Mouse (Mus musculus) spleen, adult 18-20 months (tissue): ENCODE results near the gene Rbm5.

Experiments
- DNase-seq, 2 experiments: peaks; one replicate each; pipeline ENCODE4 v3.0.0; 2022; ENCODE audit warnings: mixed read lengths in 2 of 2

Gene Rbm5

DNA sequence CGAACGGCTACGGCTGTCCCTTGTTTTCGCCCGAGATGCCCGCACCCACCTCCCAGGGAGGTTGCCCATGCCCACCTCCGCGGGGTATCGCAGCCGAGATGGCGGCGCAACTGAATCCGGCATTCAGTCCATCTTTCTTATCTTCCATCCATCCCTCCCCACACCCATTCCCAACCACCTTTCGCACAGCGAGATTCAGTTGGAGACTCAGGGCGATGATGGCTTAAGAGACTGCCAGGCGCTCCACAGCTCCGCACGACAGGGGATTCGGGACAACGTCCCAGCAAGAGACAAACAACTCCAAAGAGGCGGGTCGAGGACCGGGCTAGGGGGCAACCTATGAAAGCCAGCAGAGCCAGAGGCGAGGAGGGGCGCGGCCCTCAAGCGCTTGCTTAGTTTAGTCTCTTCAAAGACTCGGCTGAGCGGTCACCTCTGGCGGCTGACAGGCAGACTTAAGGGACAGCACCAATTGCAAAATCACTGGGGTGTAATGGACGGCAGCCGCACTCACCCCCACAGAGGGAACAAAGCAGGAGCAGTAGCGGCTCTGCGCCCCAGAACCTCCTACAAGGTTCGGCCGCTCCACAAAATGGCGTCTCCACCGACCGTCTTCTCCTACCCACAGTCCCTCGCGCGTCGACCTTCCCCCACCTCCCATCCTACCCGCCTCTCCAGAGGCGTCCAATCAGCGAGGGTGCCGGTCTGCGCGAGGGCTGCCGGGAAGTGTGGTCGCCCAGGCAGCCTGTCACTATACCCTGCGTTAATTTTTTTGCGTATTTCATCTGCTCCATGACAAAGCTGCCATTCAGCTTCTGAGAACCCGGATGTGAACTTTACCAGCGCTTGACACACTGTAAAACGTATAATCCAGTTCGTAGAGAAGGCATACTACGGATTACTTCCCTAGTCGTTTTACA, at the start of gene Rbm5:
TSS of gene Rbm5 (minus strand) at position 623 of the 917 bp plus-strand sequence.
- peak; percentile 83 to 89 for DNase-seq

- DNase-seq: no peak
Observed at GRCm38 (mm10) chr9:107812132-107812531, 41.3 kb upstream of the Rbm5 start.

- DNase-seq: no peak
Observed at GRCm38 (mm10) chr9:107810985-107811384, 40.2 kb upstream of the Rbm5 start.

- no peak for DNase-seq
Observed at GRCm38 (mm10) chr9:107791714-107792113, 20.9 kb upstream of the Rbm5 start.

DNA sequence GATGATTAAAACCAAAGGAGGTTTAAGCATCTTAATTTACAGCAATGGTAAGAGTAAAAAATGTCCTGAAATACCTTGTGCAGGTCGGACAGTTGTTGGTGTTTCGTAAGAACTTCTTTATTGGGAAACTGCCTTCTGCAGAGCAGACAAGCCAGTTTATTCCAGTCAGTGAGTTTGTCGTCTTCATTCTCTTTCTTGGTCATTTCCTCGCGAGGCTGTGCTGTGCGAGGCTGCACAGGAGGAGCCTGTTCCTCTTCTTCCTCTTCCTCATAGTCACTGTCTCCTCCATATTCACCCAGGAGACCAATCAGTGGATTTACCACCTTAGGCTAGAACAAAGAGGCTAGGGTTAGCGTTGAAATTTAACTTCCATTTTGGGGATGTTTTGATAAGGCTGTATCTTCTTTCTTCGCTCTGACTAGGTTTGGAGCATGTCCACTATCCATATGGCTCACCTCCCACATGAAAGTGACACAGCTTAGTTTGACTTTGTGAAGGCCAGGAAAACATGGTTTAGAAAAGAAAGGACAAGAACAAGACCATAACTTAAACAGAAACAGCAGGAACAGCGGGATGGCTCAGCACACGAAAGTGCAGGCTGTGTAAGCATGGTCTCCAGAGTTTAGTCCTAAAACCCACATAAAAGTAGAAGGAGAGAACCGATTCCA, 11.9 kb upstream of the Rbm5 start:
- DNase-seq: no peak

GRCm38 (mm10) chr9:107776809-107777208, 6.0 kb upstream of the Rbm5 start:
- no peak for DNase-seq

DNA sequence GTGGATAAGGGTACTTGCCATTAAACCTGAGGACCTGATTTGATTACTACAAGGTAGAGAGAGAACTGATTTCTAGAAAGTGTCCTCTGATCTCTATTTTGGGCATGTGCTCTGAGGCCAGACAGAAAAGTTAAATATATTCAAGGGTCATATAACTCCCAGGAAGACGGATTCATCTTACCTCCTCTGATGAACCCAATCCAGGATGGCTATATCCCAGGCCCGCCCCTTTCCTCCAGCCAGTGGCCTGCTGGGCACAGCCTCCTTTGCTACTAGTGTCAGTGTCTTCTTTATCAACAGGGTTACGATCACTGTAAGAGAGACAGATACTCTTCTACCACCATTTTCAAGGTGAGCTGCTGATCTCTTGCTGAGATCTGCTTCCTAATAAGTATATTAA, 3.6 kb upstream of the Rbm5 start:
- no peak for DNase-seq

DNA sequence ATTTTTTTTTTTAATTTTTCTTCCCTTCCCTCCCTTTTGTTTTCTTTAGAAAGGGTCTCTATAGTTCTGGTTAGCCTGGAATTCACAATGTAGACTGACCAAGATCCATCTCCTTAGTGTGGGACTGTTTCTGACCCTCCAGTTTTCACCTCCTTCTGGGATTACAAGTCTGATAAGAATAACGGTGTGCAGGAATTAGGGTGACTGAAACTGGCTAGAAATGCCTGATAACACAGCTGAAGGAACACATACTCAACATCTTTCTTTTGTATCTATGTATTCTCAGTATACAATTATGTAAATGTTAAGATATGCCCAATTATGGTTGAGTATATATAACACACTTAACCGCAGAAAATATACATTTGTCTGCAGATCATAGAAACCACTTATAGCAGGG, 986 bp upstream of the Rbm5 start:
- no peak for DNase-seq

DNA sequence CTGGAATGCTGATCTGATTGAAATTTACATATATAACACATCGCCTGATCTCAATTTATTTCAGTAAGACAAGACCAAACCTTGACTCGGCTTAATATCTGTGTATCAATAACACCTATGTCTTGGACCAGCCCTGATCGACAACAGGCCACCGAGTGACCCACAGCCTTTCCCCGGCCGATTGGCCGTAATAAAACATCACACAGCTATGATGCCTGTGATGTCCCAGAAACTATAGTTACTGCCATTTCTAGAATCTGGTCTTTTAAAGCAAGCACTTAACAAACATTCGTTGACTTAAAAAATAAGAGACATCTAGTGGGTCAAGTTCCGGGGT, 791 bp downstream of the Rbm5 start:
- peak in 1 of 2 experiments; percentile 11 for DNase-seq

DNA sequence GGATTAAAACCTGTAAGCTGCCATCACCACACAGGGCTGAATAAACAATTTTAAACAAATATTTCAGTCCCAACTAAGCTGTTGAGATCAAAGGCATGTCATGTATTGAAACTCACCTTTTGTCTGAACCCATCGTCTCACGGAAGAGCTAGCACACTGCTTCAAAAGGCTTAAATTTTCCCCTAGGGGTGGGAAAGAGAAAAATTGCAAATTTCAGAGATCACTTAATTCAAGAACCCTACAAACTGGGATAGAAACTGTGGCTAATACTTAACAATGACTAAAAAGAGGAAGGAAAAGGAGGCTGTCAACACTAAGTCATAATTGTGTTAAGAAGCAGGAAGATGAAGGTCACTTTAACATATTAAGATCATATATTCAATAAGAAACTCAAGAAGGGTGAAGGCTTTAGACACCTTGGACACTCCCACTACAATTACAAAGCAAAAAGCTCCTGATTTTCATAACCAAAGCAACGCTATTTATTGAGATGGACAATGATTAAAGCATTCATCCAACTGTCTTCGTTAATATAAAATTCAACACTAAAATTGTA, 1.3 kb downstream of the Rbm5 start:
- no peak for DNase-seq

DNA sequence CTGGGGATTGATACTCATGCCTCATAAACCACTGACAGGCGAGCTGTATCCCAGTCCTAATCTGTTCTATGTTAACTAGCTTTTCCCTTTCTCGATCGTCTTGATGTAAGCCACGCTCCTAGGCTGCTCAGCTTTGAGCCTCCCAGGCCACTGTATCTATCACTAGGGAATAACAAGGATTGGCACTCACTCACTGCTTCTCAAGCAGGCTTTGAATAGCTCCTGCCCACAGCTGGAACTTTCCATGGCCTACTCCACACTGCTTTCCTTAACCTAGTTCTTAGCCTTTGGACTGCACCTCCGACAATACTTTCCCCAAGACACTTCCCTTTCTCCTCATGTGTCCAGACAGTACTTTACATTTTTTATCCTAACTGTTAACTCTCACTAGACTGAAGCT, 1.9 kb downstream of the Rbm5 start:
- DNase-seq: no peak

GRCm38 (mm10) chr9:107759593-107759992, 11.2 kb downstream of the Rbm5 start:
- DNase-seq: no peak

GRCm38 (mm10) chr9:107750378-107750777, 20.4 kb downstream of the Rbm5 start:
- DNase-seq: no peak

DNA sequence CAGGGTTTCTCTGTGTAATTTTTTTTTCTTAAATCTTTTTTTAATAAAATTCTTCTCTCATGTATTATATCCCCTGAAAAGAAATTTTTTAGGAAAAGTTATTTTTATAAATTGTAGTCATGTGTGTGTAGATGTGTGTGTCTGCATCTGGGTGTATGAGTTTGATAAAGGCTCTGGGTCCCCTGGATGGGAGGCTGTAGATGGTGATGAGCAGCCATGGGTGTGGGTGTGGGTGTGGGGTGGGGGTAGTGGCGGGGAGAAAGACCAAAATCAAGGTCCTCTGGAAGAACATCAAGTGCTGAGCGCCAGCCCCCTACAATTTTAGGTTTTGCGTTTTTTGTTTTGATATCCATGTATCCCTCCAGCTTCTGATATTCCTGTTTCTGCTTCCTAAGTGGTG, 22.7 kb downstream of the Rbm5 start:
- no peak for DNase-seq

GRCm38 (mm10) chr9:107747310-107747709, 23.5 kb downstream of the Rbm5 start:
- DNase-seq: no peak

- no peak for DNase-seq
Observed at GRCm38 (mm10) chr9:107746679-107747078, 24.1 kb downstream of the Rbm5 start.

GRCm38 (mm10) chr9:107744061-107744460, 26.7 kb downstream of the Rbm5 start:
- DNase-seq: no peak

DNA sequence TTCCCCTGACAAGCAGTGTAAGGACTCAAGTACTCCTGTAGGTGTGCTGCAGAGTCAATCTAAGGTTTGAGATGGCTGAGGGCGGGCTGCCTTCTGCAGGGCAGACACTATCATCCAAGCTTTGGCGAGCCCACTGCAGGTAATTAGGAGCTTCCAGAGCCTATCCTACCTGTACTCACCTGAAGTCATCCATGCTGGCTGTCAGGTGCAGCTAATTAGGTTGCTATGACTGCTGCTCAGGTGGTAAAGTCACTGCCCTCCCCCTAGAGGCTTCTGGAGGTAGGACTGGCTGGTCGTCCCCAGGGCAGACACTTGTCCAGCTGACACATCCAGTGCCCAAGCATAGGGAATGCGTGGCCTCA, 32.0 kb downstream of the Rbm5 start:
- no peak for DNase-seq

- DNase-seq: peak; percentile 62 to 86
Observed at GRCm38 (mm10) chr9:107738020-107738840, 32.6 kb downstream of the Rbm5 start.

- no peak for DNase-seq
Observed at GRCm38 (mm10) chr9:107736185-107736485, 34.7 kb downstream of the Rbm5 start.

GRCm38 (mm10) chr9:107735356-107736184, 35.2 kb downstream of the Rbm5 start:
- DNase-seq: no peak

- DNase-seq: no peak
Observed at GRCm38 (mm10) chr9:107734567-107734971, 36.2 kb downstream of the Rbm5 start.
